Mouse (Mus musculus): ENCODE results near the gene Nup107. TPM values are rescaled to one million over a fixed set of nuclear protein-coding genes. Genes with fewer than 3 reads are reported as not detected.
A peak's percentile ranks its signal among the peaks of the same experiment; 100 is the strongest.

The Nup107 gene
- polyA plus RNA-seq, 1 experiment from 2014 or later = 40.2 TPM

GRCm38 (mm10) chr10:117799806-117800205, 7.3 kb upstream of the Nup107 start:
- ATAC-seq (ENCODE audit: extremely low read depth, insufficient number of reproducible peaks, low FRiP score, low TSS enrichment) = no peak

GRCm38 (mm10) chr10:117798436-117799035, 6.0 kb upstream of the Nup107 start:
- no peak for ATAC-seq (ENCODE audit: extremely low read depth, insufficient number of reproducible peaks, low FRiP score, low TSS enrichment)
- Histone ChIP-seq H3K9me3 (peaks cover 5% of the 10 kb centered on the region; the same call in 1 of the 2 replicates), H3K27me3 (replicated peaks) (no peaks in the 10 kb centered on the region), H3K4me1 (peaks cover 1% of the 10 kb centered on the region), H3K4me3 (no peak overlapping the region), H3K36me3 (no peaks in the 10 kb centered on the region), H3K9ac (no peak overlapping the region), H3K27ac (replicated peaks) (no peak overlapping the region), H3K4me2 (no peak overlapping the region)
- 70% methylated on average over 6 of the region's 6 CpGs for WGBS

More at GRCm38 (mm10) chr10:117799806-117800205, 7.3 kb upstream of the Nup107 start:
- H3K27ac ChIP-seq (replicated peaks) = no peak overlapping the region
- no peak overlapping the region for H3K4me2 ChIP-seq
- no peak overlapping the region for H3K9ac ChIP-seq
- peaks cover 5% of the 10 kb centered on the region; the same call in 1 of the 2 replicates for H3K9me3 ChIP-seq
- 86% methylated on average over 11 of the region's 11 CpGs for WGBS
- H3K36me3 ChIP-seq = no peaks in the 10 kb centered on the region
- H3K4me1 ChIP-seq = no peaks in the 10 kb centered on the region
- no peaks in the 10 kb centered on the region for H3K27me3 ChIP-seq (replicated peaks)
- H3K4me3 ChIP-seq = no peak overlapping the region

GRCm38 (mm10) chr10:117797684-117798083, 5.2 kb upstream of the Nup107 start:
- no peak for ATAC-seq (ENCODE audit: extremely low read depth, insufficient number of reproducible peaks, low FRiP score, low TSS enrichment)
- Histone ChIP-seq H3K27ac (replicated peaks) (no peak overlapping the region), H3K4me2 (no peak overlapping the region), H3K9ac (no peak overlapping the region), H3K4me3 (no peak overlapping the region), H3K36me3 (no peaks in the 10 kb centered on the region), H3K27me3 (replicated peaks) (no peaks in the 10 kb centered on the region), H3K4me1 (peaks cover 8% of the 10 kb centered on the region), H3K9me3 (peaks cover 5% of the 10 kb centered on the region; the same call in 1 of the 2 replicates)
- WGBS = 71% methylated on average over 6 of the region's 7 CpGs

DNA sequence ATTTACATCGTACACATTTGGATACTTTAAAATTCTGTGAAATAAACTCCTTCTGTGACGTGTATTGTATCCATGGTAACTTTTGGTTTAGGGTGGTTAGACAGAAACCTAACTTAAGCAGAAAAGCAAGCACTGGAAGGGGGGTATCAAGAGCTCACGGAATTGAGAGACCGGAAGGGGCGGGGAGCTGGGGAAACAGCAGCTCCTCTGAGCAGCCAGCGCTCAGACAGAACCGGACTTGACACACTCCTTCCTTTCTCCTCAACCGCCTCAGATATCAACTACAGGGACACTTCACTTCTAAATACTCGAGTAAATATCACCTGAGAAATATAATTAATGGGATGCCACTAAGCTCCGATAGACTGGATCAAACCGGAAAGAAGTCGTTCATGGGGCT, 4.6 kb upstream of the Nup107 start:
- WGBS = 85% methylated on average over 12 of the region's 12 CpGs
- Histone ChIP-seq H3K27me3 (replicated peaks) (no peaks in the 10 kb centered on the region), H3K27ac (replicated peaks) (no peak overlapping the region), H3K4me2 (no peak overlapping the region), H3K9me3 (peaks cover 5% of the 10 kb centered on the region; the same call in 1 of the 2 replicates), H3K36me3 (no peaks in the 10 kb centered on the region), H3K9ac (no peak overlapping the region), H3K4me3 (no peak overlapping the region), H3K4me1 (peaks cover 8% of the 10 kb centered on the region)
- no peak for ATAC-seq (ENCODE audit: extremely low read depth, insufficient number of reproducible peaks, low FRiP score, low TSS enrichment)

- 92% methylated on average over 7 of the region's 7 CpGs for WGBS
- Histone ChIP-seq H3K27me3 (replicated peaks) (no peaks in the 10 kb centered on the region), H3K4me1 (peaks cover 16% of the 10 kb centered on the region)
Measured at GRCm38 (mm10) chr10:117796181-117796580, 3.7 kb upstream of the Nup107 start.

GRCm38 (mm10) chr10:117795206-117795605, 2.7 kb upstream of the Nup107 start:
- peaks cover 5% of the 10 kb centered on the region; the same call in 1 of the 2 replicates for H3K9me3 ChIP-seq
- no peak overlapping the region for H3K4me2 ChIP-seq
- peaks cover 1% of the 10 kb centered on the region for H3K36me3 ChIP-seq
- no peak overlapping the region for H3K4me3 ChIP-seq
- ATAC-seq (ENCODE audit: extremely low read depth, insufficient number of reproducible peaks, low FRiP score, low TSS enrichment) = no peak
- no peak overlapping the region for H3K27ac ChIP-seq (replicated peaks)
- 75% methylated on average over 4 of the region's 4 CpGs for WGBS
- H3K27me3 ChIP-seq (replicated peaks) = no peaks in the 10 kb centered on the region
- no peak overlapping the region for H3K9ac ChIP-seq
- H3K4me1 ChIP-seq = peaks cover 23% of the 10 kb centered on the region

More at GRCm38 (mm10) chr10:117796181-117796580, 3.7 kb upstream of the Nup107 start:
- no peak for ATAC-seq (ENCODE audit: extremely low read depth, insufficient number of reproducible peaks, low FRiP score, low TSS enrichment)
- Histone ChIP-seq H3K9me3 (peaks cover 5% of the 10 kb centered on the region; the same call in 1 of the 2 replicates), H3K9ac (no peak overlapping the region), H3K4me2 (no peak overlapping the region), H3K27ac (replicated peaks) (no peak overlapping the region), H3K36me3 (no peaks in the 10 kb centered on the region), H3K4me3 (no peak overlapping the region)

DNA sequence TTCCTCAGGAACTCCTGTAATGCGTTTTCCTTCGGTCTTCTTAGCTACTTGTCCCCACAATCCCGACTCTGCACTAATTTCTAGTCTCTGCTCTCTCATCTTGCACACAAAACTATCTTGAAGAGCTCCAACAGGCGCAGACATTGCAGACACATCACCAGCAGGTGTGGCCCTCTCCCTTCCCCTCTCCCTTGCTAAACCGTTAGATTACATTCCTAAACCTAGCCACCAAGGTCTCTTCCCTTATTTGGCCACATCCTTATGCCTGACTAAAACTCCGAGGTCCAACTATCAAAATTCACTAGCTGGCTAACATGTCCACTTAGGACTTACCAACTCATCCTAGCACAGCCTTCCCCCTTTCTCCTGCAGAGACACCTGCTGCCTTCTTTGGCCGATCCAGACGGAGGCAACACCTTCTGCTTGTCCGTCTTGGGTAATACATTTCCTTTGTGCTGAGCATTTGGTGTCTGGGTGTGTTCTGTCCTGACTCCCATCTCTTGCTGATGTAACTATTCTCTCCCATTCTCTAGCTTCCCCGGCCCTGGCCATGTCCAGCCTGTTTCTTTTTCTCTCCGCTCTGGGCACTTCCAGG, 1.0 kb upstream of the Nup107 start:
- Histone ChIP-seq H3K27ac (replicated peaks) (peak overlapping the region; percentile 81), H3K4me3 (peak overlapping the region; percentile 98), H3K4me2 (peak overlapping the region; percentile 88), H3K9ac (peak overlapping the region; percentile 81), H3K4me1 (peaks cover 23% of the 10 kb centered on the region), H3K36me3 (peaks cover 12% of the 10 kb centered on the region), H3K9me3 (peaks cover 5% of the 10 kb centered on the region; the same call in 1 of the 2 replicates), H3K27me3 (replicated peaks) (no peaks in the 10 kb centered on the region)
- ATAC-seq (ENCODE audit: extremely low read depth, insufficient number of reproducible peaks, low FRiP score, low TSS enrichment) = no peak
- WGBS = 53% methylated on average over 11 of the region's 11 CpGs

- peaks cover 23% of the 10 kb centered on the region for H3K4me1 ChIP-seq
- H3K36me3 ChIP-seq = peaks cover 33% of the 10 kb centered on the region
- WGBS = 90% methylated on average over 2 of the region's 2 CpGs
- no peaks in the 10 kb centered on the region for H3K27me3 ChIP-seq (replicated peaks)
- peak overlapping the region; percentile 98 for H3K4me3 ChIP-seq
- no peak for ATAC-seq (ENCODE audit: extremely low read depth, insufficient number of reproducible peaks, low FRiP score, low TSS enrichment)
- peak overlapping the region; percentile 94 for H3K9ac ChIP-seq
- H3K27ac ChIP-seq (replicated peaks) = no peak overlapping the region
- peaks cover under 1% of the 10 kb centered on the region; the same call in 1 of the 2 replicates for H3K9me3 ChIP-seq
- H3K4me2 ChIP-seq = peak overlapping the region; percentile 88
Measured at GRCm38 (mm10) chr10:117791171-117791470, 1.4 kb downstream of the Nup107 start.

- no peak overlapping the region; the same call in 1 of the 2 replicates for H3K4me3 ChIP-seq
- H3K4me2 ChIP-seq = peak overlapping the region; percentile 88
- H3K9me3 ChIP-seq = no peaks in the 10 kb centered on the region
- H3K4me1 ChIP-seq = peaks cover 23% of the 10 kb centered on the region
- 91% methylated on average over 17 of the region's 17 CpGs for WGBS
- no peaks in the 10 kb centered on the region for H3K27me3 ChIP-seq (replicated peaks)
- H3K36me3 ChIP-seq = peaks cover 38% of the 10 kb centered on the region
- peak overlapping the region; percentile 94; the same call in 1 of the 2 replicates for H3K9ac ChIP-seq
- no peak overlapping the region for H3K27ac ChIP-seq (replicated peaks)
- no peak for ATAC-seq (ENCODE audit: extremely low read depth, insufficient number of reproducible peaks, low FRiP score, low TSS enrichment)
Measured at GRCm38 (mm10) chr10:117790421-117791170, 1.9 kb downstream of the Nup107 start.

DNA sequence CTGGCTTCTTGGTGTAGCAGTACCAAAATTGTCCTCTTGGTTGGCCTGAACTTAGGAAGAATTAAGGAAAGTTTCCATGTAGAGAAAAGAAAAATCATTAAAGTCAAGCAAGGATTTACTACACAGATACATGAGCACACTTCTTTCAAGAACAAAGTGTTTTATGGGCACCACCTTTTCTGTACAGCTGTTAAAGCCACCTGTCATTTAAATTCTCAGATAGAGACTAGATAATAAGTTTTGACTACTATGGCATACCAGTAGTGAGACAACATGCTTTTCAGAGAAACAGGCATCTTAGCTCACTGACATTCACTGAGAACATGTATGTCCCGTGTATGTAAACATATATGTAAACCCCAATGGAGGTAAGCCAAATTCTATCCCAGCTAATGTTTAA, 2.5 kb downstream of the Nup107 start:
- Histone ChIP-seq H3K4me2 (no peak overlapping the region), H3K4me3 (no peak overlapping the region), H3K9ac (no peak overlapping the region), H3K36me3 (peaks cover 44% of the 10 kb centered on the region), H3K27me3 (replicated peaks) (no peaks in the 10 kb centered on the region), H3K27ac (replicated peaks) (no peak overlapping the region), H3K9me3 (no peaks in the 10 kb centered on the region), H3K4me1 (peaks cover 23% of the 10 kb centered on the region)
- 96% methylated on average over 1 of the region's 1 CpGs for WGBS
- no peak for ATAC-seq (ENCODE audit: extremely low read depth, insufficient number of reproducible peaks, low FRiP score, low TSS enrichment)

- Histone ChIP-seq H3K9me3 (no peaks in the 10 kb centered on the region), H3K4me2 (no peak overlapping the region), H3K36me3 (peaks cover 88% of the 10 kb centered on the region), H3K4me3 (no peak overlapping the region), H3K4me1 (no peaks in the 10 kb centered on the region), H3K27me3 (replicated peaks) (no peaks in the 10 kb centered on the region), H3K9ac (no peak overlapping the region), H3K27ac (replicated peaks) (no peak overlapping the region)
- no peak for ATAC-seq (ENCODE audit: extremely low read depth, insufficient number of reproducible peaks, low FRiP score, low TSS enrichment)
- 89% methylated on average over 7 of the region's 7 CpGs for WGBS
Measured at GRCm38 (mm10) chr10:117784646-117785045, 7.9 kb downstream of the Nup107 start.
